In the genomic region with DNA sequence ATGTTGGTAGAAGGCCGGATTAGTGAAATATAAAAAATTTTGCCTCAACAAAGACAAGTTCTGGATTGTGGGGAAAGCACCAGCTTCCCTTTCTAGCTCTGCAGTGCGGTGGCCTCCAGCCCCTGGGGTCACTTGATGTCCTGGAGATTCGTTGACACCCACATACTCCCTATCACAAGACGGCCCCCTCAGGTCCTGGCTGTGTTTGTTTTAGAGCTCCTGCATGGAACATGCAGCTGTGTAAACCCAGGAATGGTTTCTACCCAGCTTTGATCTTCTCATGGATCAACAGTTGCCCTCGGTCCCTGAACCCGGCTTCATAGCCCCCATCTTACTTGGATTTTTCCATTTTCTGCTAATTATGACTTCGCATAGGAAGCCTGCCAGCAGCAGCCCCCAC, we compare ENCODE assay signal across 23 mouse cellular contexts.
DNase-seq lines count a peak whose midpoint lies in the region; ATAC-seq and TF ChIP-seq lines count a peak whose summit lies in the region.
"Had no signal": no experiment of that assay in that cellular context is flagged by ENCODE, and none has a peak within 500 bp of the region (broad histone marks: within the 10 kb centered on the region; RNA-seq: fewer than 3 reads in every experiment).

No protein-coding gene starts in this region.

- H3K9me3 ChIP-seq in kidney, embryonic 15.5 days (replicated peaks) = no peaks in the 10 kb centered on the region
- H3K9me3 ChIP-seq in liver, embryonic 14.5 days (ENCODE audit: control insufficient read depth, low read length) = no peaks in the 10 kb centered on the region
- no peaks in the 10 kb centered on the region for H3K9me3 ChIP-seq in liver, embryonic 11.5 days (ENCODE audit: control insufficient read depth, low read length)
- H3K9me3 ChIP-seq in heart, embryonic 11.5 days (replicated peaks; ENCODE audit: control insufficient read depth, low read length) = no peaks in the 10 kb centered on the region
- H3K9me3 ChIP-seq: embryonic facial prominence, embryonic 12.5 days; forebrain, embryonic 15.5 days; heart, embryonic 12.5 days; hindbrain, embryonic 10.5 days had no signal

- TF ChIP-seq CTCF in liver, embryonic 14.5 days (IDR thresholded peaks at IDR 0.05; ENCODE audit: low read depth) = no peak
- no peak for TF ChIP-seq CTCF in heart, adult 2 months (IDR thresholded peaks at IDR 0.05)

- no peak overlapping the region for H3K4me2 ChIP-seq in kidney, embryonic 15.5 days
- no peak overlapping the region for H3K4me2 ChIP-seq in liver, embryonic 14.5 days (ENCODE audit: low read depth)
- no peak overlapping the region for H3K4me2 ChIP-seq in liver, embryonic 11.5 days
- no peak overlapping the region for H3K4me2 ChIP-seq in heart, embryonic 11.5 days
- H3K4me2 ChIP-seq: embryonic facial prominence, embryonic 12.5 days; forebrain, embryonic 15.5 days; heart, embryonic 12.5 days; hindbrain, embryonic 14.5 days had no signal

- no peaks in the 10 kb centered on the region for H3K27me3 ChIP-seq in kidney, embryonic 15.5 days
- no peaks in the 10 kb centered on the region for H3K27me3 ChIP-seq in liver, embryonic 14.5 days (ENCODE audit: control insufficient read depth, insufficient read depth, low read length)
- no peaks in the 10 kb centered on the region for H3K27me3 ChIP-seq in liver, embryonic 11.5 days (replicated peaks; ENCODE audit: control insufficient read depth, insufficient read depth, low read length)
- H3K27me3 ChIP-seq in heart, adult 2 months (ENCODE audit: control insufficient read depth, insufficient read depth, low read length) = no peaks in the 10 kb centered on the region
- no peaks in the 10 kb centered on the region for H3K27me3 ChIP-seq in heart, embryonic 11.5 days (ENCODE audit: control insufficient read depth, insufficient read depth, low read length)
- H3K27me3 ChIP-seq: embryonic facial prominence, embryonic 12.5 days had no signal

- H3K4me3 ChIP-seq in kidney, embryonic 15.5 days (replicated peaks) = no peak overlapping the region
- H3K4me3 ChIP-seq in liver, embryonic 14.5 days (ENCODE audit: insufficient read depth in 1 of 2, low read depth in 2 of 2, low read length in 2 of 2) = no peak overlapping the region
- H3K4me3 ChIP-seq in liver, embryonic 11.5 days (ENCODE audit: low read depth, low read length) = no peak overlapping the region
- no peak overlapping the region for H3K4me3 ChIP-seq in heart, adult 2 months
- H3K4me3 ChIP-seq in heart, embryonic 11.5 days (ENCODE audit: low read depth, low read length) = no peak overlapping the region
- H3K4me3 ChIP-seq: embryonic facial prominence, embryonic 12.5 days; forebrain, embryonic 15.5 days; heart, embryonic 12.5 days; hindbrain, embryonic 10.5 days had no signal

- intact Hi-C loops in heart, adult 2 months (cut with DNase I) = no loop called here

- peak; percentile 77 for ATAC-seq in kidney, embryonic 15.5 days (replicated peaks; ENCODE audit: low FRiP score)
- ATAC-seq in liver, embryonic 14.5 days (ENCODE audit: insufficient read depth) = peak; percentile 33; the same call in 1 of the 2 replicates
- no peak for ATAC-seq in liver, embryonic 11.5 days (replicated peaks; ENCODE audit: low FRiP score)
- no peak for ATAC-seq in heart, embryonic 11.5 days (replicated peaks; ENCODE audit: insufficient number of reproducible peaks, low FRiP score, low TSS enrichment)
- ATAC-seq: CD4-positive, CD25-positive, alpha-beta regulatory T cell, adult 4 months; forebrain, embryonic 15.5 days had no signal

- no peaks in the 10 kb centered on the region for H3K79me2 ChIP-seq in heart, adult 2 months (replicated peaks; ENCODE audit: control insufficient read depth, insufficient read depth, low read length)

- H3K27ac ChIP-seq in kidney, embryonic 15.5 days = no peak overlapping the region
- H3K27ac ChIP-seq in liver, embryonic 14.5 days = no peak overlapping the region
- H3K27ac ChIP-seq in liver, embryonic 11.5 days (ENCODE audit: low read depth, low read length) = no peak overlapping the region
- H3K27ac ChIP-seq in heart, adult 2 months = no peak overlapping the region
- no peak overlapping the region for H3K27ac ChIP-seq in heart, embryonic 11.5 days (ENCODE audit: low read depth, low read length)
- H3K27ac ChIP-seq: embryonic facial prominence, embryonic 12.5 days; forebrain, embryonic 15.5 days; hindbrain, embryonic 10.5 days; hindbrain, embryonic 14.5 days had no signal

- TF ChIP-seq POLR2A in heart, adult 2 months (IDR thresholded peaks at IDR 0.05; ENCODE audit: insufficient read depth, low read depth, low read length) = no peak

- peak; percentile 48 for DNase-seq in embryo, embryonic 10 days (ENCODE audit: low spot score)
- no peak for DNase-seq in embryo, embryonic 11 days
- DNase-seq in kidney, adult 18-20 months = no peak
- no peak for DNase-seq in liver, embryonic 14.5 days (ENCODE audit: low read depth in 3 of 3, low spot score in 3 of 3)
- DNase-seq in liver, embryonic 11.5 days (ENCODE audit: low spot score) = no peak
- no peak for DNase-seq in heart, adult 2 months
- DNase-seq: adrenal gland, adult 8-10 months; adrenal gland, postnatal 36 days; B cell, adult 2 months; cerebellum, adult 11-12 months; cerebellum, adult 9-10 months; cerebellum, postnatal 25 days; gastrocnemius, postnatal 36 days; heart, adult 11 months had no signal

- H3K9ac ChIP-seq in kidney, embryonic 15.5 days = no peak overlapping the region
- H3K9ac ChIP-seq in liver, embryonic 14.5 days (replicated peaks) = no peak overlapping the region
- no peak overlapping the region for H3K9ac ChIP-seq in liver, embryonic 11.5 days (ENCODE audit: low read depth, low read length)
- no peak overlapping the region for H3K9ac ChIP-seq in heart, adult 2 months (ENCODE audit: low read depth, low read length)
- no peak overlapping the region for H3K9ac ChIP-seq in heart, embryonic 11.5 days (ENCODE audit: low read depth, low read length)
- H3K9ac ChIP-seq: embryonic facial prominence, embryonic 12.5 days; forebrain, embryonic 15.5 days; heart, embryonic 12.5 days; hindbrain, embryonic 14.5 days had no signal

- H3K36me3 ChIP-seq in kidney, embryonic 15.5 days = no peaks in the 10 kb centered on the region
- H3K36me3 ChIP-seq in liver, embryonic 14.5 days (replicated peaks; ENCODE audit: control insufficient read depth, insufficient read depth, low read depth) = no peaks in the 10 kb centered on the region
- no peaks in the 10 kb centered on the region for H3K36me3 ChIP-seq in liver, embryonic 11.5 days (ENCODE audit: control insufficient read depth, insufficient read depth, low read length)
- H3K36me3 ChIP-seq in heart, adult 2 months (ENCODE audit: control insufficient read depth, insufficient read depth, low read length) = no peaks in the 10 kb centered on the region
- H3K36me3 ChIP-seq in heart, embryonic 11.5 days (ENCODE audit: control insufficient read depth, insufficient read depth, low read length) = no peaks in the 10 kb centered on the region
- H3K36me3 ChIP-seq: embryonic facial prominence, embryonic 12.5 days; forebrain, embryonic 15.5 days; G1E; heart, embryonic 12.5 days; hindbrain, embryonic 10.5 days had no signal

- no peak for TF ChIP-seq EP300 in liver, embryonic 14.5 days (IDR thresholded peaks at IDR 0.05; ENCODE audit: low read depth)
- TF ChIP-seq EP300 in heart, adult 2 months (IDR thresholded peaks at IDR 0.05; ENCODE audit: insufficient read depth, low read depth, low read length) = no peak

- H3K4me1 ChIP-seq in kidney, embryonic 15.5 days = peaks cover 23% of the 10 kb centered on the region
- H3K4me1 ChIP-seq in liver, embryonic 14.5 days (replicated peaks; ENCODE audit: control insufficient read depth in 2 of 2, insufficient read depth in 2 of 2, low read length in 1 of 2) = peaks cover 0 to 13% of the 10 kb centered on the region in 2 experiments; a peak in 2 of 4 replicates
- no peaks in the 10 kb centered on the region for H3K4me1 ChIP-seq in liver, embryonic 11.5 days (replicated peaks; ENCODE audit: control insufficient read depth, insufficient read depth, low read length)
- H3K4me1 ChIP-seq in heart, adult 2 months (ENCODE audit: control insufficient read depth, insufficient read depth, low read length) = peaks cover 2% of the 10 kb centered on the region
- H3K4me1 ChIP-seq in heart, embryonic 11.5 days (ENCODE audit: control insufficient read depth, insufficient read depth, low read length) = no peaks in the 10 kb centered on the region
- H3K4me1 ChIP-seq: embryonic facial prominence, embryonic 12.5 days; forebrain, embryonic 15.5 days; heart, embryonic 12.5 days had no signal

- 18% methylated on average over 7 of the region's 7 CpGs for WGBS in kidney, embryonic 15.5 days
- WGBS in liver, embryonic 14.5 days (ENCODE audit: insufficient replicate concordance) = 64% methylated on average over 7 of the region's 7 CpGs
- 68% methylated on average over 7 of the region's 7 CpGs for WGBS in liver, embryonic 11.5 days
- WGBS in heart, adult 2 months = 72% methylated on average over 7 of the region's 7 CpGs
- WGBS in heart, embryonic 11.5 days (ENCODE audit: insufficient replicate concordance) = 44% methylated on average over 7 of the region's 7 CpGs

Comparison
In these comparisons a context has a peak if more than half of its experiments do, and no peak if none do; other contexts are left out.
1. ATAC-seq: peak in kidney, embryonic 15.5 days (single experiment) and liver, embryonic 14.5 days (single experiment); none in liver, embryonic 11.5 days (single experiment) and heart, embryonic 11.5 days (single experiment).